Mouse (Mus musculus) adrenal gland, postnatal 10 days (tissue): ENCODE data around the gene Hist1h2ah. TPM values are rescaled to one million over a fixed set of nuclear protein-coding genes. Genes with fewer than 3 reads are reported as not detected.

ENCODE experiments used
- DNase-seq: peaks from one replicate; pipeline ENCODE4 v3.0.0; 2021; ENCODE audit warnings: mixed read lengths
- total RNA-seq, 2 experiments: library from RNA; stranded (reverse); gene quantifications; 2 replicates each; pipeline ENCODE4 v1.2.3; 2021

Hist1h2ah gene
- total RNA-seq, 2 experiments from 2014 or later: 239 to 319 TPM

DNA sequence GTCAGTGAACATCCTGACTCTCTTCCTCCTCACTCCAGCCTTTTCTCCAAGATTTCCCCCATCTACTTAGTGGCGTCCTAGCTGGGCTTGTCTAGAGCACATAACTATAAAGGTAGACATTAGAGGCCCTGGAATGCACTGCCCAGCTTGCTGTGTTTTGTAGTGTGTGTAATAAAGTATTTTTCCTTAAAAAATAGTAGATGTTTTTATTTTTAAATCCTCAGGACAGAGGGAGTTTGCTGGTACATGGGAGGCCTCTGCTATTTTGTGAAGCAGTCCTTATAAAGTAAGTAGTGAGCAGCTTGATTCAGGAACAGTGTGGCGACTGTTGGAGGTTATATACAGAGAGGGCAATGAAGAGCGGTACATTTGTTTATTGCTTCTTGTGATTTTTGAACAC lies 26.7 kb downstream of the Hist1h2ah start:
- no peak for DNase-seq

GRCm38 (mm10) chr13:22007872-22008271 lies 27.5 kb downstream of the Hist1h2ah start:
- no peak for DNase-seq

- no peak for DNase-seq
These were observed 28.3 kb downstream of the Hist1h2ah start for GRCm38 (mm10) chr13:22007121-22007510.

DNA sequence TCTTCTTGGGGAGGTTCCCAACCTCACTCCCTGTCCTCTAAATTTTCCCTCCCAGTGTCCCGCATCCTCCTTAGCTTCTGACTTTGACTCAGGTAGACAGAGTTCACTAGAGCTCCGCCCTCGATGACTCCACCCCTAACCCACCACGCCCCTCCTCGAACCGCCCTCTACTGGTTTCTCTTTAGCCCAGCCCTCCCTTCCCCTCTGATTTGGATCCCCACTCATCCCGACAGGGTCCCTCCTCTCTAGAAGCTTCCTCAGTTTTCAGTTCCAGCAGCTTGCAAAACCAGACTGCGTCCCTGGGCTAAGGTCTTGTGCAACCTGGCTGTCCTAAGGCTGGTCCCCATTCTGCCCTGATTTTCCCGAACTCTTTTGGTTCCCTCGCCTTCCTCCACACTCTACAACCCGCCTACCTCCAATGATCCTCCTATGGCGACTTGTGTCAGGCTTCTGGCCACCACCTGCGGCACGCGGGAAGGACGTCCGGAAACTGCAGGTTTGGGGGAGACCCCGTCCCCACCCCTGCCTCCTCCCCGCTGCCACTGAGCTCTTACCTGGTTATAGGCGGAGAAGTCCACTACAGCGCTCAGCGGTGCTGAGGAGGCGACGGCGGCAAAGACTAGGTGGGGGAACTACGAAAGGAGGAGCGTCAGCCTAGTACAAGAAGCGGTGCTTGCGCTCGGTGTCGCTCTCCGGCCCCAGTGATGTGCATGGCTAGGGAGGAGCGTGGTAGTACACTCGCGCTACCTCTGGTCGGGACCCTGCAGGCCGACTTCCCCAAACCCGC lies 28.8 kb downstream of the Hist1h2ah start:
- DNase-seq: peak; percentile 56

GRCm38 (mm10) chr13:22005605-22006333 lies 29.6 kb downstream of the Hist1h2ah start:
- DNase-seq: peak; percentile 53

DNA sequence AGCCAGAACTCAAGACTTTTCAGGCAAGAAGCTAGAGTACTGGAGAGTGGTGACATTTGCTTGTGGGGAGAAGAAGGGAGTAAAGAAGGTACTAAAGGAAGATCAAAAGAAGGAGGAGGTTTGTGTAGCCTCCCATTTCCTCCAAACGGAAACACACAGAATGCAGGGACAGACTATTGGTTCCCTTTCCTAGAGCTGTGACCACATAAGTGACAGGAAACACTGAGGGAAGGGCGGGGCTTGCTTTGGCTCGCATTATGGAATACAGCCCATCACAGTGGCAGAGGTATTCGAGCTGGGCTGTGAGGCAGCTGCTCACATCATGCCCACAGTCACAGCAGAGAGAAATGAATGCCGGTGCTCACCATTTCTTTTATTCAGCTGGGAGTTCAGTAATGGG lies 33.5 kb downstream of the Hist1h2ah start:
- no peak for DNase-seq

DNA sequence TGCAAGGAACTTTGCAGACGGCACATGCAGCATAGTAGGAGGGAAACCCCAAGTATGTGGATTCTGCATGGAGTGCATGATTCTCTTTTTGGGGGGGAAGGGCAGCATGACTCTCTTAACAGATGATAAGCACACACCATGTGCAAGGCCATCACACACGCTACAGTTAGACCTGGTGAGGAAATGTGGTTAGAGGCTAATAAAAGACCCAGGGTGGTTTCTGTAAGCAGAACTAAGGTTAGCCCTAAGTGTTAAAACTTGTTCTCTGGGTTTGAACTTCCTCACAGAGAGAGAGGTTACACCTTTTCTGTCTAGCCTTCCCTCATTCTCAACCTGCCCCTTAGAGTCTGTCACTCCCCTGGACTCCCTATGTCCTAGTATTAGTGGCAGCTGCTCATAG lies 34.0 kb downstream of the Hist1h2ah start:
- DNase-seq: no peak

DNA sequence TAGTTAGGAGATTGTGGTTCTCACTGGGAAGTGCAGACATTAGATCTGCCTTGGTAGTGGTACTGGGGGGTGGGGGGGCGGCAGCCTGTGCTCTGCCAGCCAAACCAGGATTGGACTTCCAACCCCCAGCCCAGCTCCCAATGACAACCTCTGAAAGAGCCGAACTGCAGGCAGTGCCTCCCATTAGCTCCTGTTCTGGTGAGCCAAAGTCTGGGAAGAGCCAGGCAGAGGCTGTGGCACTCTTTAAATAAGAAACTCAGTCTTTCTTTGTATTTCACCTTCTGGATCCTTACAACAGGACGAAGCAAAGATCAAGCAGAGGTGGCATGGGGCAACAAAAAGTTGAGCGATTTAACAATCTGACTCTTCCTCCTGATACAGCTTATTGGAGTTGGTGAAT lies 36.2 kb downstream of the Hist1h2ah start:
- DNase-seq: no peak

- no peak for DNase-seq
These were observed 37.0 kb downstream of the Hist1h2ah start for GRCm38 (mm10) chr13:21998412-21998811.

GRCm38 (mm10) chr13:21997821-21998220 lies 37.5 kb downstream of the Hist1h2ah start:
- DNase-seq: no peak

DNA sequence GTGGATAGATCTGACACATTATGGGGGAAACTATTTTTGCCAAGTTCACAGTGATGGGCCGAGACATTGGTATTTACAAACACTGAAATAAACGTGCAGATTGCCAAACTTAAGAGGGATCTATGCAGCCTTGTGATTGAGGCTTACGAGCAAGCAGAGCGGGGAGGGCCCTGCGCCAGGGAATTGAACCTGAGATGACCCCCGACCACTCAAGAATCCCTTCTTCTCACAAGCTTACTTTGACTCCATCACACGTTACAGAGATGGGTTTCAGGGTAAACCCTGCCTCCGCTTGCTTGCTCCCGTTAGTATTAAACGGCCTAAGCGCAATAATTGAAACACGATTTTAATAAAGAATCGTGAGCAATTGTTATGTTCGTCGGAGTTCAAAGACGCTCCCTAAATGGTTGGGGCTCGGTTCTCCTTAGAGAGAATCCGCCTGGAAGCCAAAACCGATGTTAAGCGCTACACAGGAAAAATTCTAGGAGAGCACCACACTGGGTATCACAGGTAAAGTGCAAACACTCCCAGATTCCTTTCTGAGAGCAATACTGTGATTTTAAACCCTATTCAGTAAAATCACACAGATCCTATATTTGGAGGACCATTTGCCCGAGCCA lies 38.1 kb downstream of the Hist1h2ah start:
- DNase-seq: no peak

GRCm38 (mm10) chr13:21996840-21997185 lies 38.6 kb downstream of the Hist1h2ah start:
- no peak for DNase-seq

GRCm38 (mm10) chr13:21996101-21996839 lies 39.1 kb downstream of the Hist1h2ah start:
- no peak for DNase-seq

GRCm38 (mm10) chr13:21995331-21995914 lies 39.9 kb downstream of the Hist1h2ah start:
- peak; percentile 21 for DNase-seq

- no peak for DNase-seq
These were observed 40.5 kb downstream of the Hist1h2ah start for GRCm38 (mm10) chr13:21994896-21995295.

GRCm38 (mm10) chr13:21993957-21994738 lies 41.2 kb downstream of the Hist1h2ah start:
- no peak for DNase-seq

DNA sequence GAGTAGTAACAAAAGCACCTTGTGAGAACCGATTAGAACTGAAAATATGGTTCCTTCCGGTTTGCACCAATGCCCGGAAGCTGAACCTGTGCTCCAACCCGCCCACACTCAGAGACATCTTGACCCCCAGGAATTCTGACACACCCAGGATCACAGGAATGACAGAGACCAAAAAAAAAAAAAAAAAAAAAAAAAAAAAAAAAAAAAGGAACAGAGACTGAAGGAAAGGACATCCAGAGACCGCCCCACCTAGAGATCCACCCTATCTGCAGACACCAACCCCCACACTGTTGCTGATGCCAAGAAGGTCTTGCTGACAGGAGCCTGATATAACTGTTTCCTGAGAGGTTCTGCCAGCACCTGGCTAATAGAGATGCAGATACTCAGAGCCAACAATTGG lies 42.8 kb downstream of the Hist1h2ah start:
- no peak for DNase-seq
